Mouse (Mus musculus): ENCODE results near the gene Otud7a. TPM values are rescaled to one million over a fixed set of nuclear protein-coding genes. Genes with fewer than 3 reads are reported as not detected.
"Not testable (repeated sequence)": the region's sequence is repeated elsewhere in the genome, so short reads cannot be mapped to it uniquely, and the experiment has no call there.

Otud7a gene
- polyA plus RNA-seq, 1 experiment = 0.12 TPM

DNA sequence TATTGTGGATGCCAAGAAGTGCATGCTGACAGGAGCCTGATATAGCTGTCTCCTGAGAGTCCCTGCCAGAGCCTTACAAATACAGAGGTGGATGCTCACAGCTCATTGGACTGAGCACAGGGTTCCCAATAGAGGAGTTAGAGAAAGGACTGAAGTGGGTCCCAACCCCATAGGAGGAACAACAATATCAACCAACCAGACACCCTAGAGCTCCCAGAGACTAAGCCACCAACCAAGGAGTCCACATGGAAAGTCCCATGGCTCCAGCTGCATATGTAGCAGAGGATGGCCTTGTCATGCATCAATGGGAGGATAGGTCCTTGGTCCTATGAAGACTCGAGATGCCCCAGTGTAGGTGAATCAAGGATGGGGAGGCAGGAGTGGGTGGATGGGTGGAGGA, 226.4 kb downstream of the Otud7a start:
- 62% methylated on average over 1 of the region's 1 CpGs for WGBS
- not testable (repeated sequence) for DNase-seq (ENCODE audit: low read depth, low spot score)

DNA sequence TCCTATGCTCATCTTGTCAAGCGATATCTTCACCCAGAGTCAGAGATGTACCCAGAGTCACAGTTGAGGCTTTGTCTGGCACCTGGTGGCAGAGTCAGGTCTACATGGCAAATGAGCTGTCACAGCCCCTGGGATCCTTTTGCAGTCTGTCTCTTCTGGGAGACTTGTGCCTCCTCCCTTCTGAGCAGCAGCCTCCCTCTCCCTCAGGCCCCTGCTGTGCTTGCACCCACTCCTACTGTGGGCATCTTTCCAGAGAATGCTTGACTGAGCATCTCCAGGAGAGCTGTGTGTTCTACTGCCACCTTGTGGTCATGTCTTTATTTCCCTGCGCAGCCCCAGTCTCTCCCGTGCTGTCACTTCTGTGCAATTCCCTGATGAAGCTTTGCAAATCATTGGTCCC, 227.4 kb downstream of the Otud7a start:
- DNase-seq (ENCODE audit: low read depth, low spot score) = no peak
- WGBS = 23% methylated on average over 3 of the region's 3 CpGs

DNA sequence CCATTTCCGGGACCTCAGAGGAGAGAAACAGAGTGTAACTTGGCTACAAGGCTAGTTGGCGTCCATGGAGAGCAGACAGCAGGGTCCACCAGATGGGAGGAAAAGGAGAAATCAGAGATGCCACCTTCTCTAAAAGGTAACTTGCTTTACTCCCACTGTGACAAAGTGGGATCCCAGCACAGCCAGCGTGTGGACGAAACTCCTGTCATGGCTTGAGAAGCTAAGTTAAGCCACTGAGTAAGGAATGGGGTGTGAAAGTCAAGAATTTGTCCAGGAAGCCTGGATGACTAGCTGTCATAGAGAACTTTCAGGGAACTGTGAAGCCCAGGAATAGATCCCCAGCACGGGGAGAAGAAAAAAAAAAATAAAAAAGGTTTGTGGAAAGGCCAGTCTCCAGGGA, 232.1 kb downstream of the Otud7a start:
- DNase-seq (ENCODE audit: low read depth, low spot score) = no peak
- WGBS = 77% methylated on average over 5 of the region's 5 CpGs

DNA sequence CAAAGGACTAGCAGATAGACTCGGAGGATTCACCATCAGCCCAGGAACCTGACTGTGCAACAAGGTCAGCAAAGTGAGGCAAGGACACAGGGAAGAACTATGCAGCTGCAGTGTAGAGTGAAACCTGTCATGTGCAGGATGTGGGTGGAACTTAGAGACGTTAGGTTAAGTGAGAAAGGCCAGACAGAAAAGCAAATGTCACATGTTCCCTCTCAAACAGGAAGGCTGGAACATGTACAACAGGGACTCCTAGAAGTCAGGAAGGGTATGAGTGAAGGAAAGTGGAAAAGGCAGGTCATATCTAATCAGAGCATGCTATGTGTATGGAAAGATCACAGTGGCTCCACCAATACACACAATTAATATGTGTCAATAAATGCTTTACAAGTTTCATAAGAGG, 232.6 kb downstream of the Otud7a start:
- 26% methylated on average over 2 of the region's 2 CpGs for WGBS
- DNase-seq (ENCODE audit: low read depth, low spot score) = no peak

DNA sequence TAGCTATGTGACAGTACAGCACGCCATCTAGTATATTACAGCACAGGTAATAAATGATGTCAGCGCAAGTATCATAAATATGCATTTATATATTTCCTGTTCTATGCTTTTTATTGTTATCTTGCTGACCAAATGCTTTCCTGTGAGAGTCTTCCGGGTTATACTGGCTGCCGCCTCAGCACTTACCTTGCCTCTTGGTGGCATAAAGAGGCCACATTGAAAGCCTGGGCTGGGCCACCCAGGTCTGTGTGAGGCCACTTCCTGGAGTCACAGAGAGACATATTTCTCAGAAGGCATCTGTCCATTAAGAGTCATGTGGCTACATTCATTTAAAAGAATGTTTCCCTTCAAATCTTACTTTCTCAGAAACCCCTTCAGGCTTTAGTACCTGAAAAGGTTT, 242.5 kb downstream of the Otud7a start:
- WGBS = 31% methylated on average over 4 of the region's 4 CpGs
- DNase-seq (ENCODE audit: low read depth, low spot score) = peak; percentile 22

DNA sequence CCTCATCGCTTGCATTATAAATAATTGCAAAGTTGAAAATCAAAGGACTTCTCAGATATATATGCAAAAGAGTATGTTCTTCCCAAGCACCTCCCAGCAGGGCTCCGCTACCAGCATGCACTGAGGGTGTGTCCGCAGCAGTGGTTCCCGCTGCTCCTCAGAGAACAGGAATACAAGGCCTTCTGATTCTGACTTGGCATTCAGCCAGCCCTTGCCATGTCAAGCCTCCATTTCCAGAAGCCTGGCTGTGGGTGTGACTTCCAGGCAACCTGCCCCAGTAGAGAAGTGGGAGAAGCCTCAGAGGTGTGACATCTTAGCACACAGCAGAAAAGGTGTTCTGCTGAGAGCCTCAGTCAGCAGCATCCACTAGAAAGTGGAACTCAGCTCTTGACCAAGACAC, 253.4 kb downstream of the Otud7a start:
- no peak for DNase-seq (ENCODE audit: low read depth, low spot score)
- 45% methylated on average over 4 of the region's 4 CpGs for WGBS

DNA sequence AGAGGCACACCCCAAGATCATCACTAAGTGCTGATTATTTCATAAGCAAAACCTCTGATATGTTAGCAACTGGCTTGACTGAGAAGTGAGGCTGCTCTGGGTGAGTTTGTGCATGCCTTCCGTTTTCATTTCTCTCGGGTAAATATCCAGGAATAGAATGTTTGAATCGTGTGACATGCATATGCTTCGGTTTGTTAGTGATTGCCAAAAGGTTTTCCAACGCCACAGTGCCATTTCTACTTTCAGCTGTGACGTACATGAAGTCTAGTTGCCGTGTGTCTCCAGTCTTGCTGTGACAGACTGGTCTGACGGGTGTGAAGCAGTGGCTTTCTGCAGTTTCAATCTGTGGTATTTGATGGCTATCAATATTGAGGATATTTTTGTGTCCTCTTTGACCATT, 273.4 kb downstream of the Otud7a start:
- 80% methylated on average over 8 of the region's 8 CpGs for WGBS

DNA sequence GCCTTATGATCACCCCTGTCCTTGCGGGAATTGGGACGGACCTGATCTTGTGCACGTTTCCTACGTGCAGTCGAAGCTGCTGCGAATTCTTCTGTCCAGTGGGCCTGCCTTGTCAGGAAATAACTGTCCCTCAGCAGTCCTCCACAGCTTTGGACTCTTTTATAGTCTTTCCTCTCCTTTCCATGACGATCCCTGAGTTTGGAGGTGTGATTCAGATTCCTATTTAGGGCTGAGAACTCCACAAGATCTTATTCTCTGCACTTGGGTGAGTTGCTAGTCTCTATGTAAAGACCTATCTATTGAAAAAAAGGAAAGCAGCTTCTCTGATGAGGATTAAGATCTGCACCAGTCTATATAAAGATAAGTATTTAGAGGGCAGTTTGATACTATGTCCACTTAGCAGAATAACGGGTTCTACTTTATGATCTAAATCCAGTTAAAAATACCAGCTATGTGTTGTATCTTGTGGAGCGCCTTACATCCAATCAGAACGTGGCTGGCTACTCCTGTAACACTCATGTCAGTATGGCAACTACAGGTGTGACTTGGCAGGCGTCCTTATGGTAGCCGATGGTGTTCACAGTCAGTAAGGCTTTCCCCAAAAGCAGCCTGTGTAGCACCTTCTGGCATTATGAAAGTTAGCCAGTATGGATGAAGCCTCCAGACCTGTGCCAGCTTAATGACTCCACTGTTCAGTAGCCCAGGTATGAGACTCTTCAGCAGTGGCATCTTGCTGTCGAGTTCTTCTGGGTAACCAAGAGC, 274.8 kb downstream of the Otud7a start:
- DNase-seq (ENCODE audit: low read depth, low spot score) = no peak
- WGBS = 75% methylated on average over 13 of the region's 13 CpGs

More for the DNA sequence above, 273.4 kb downstream of the Otud7a start:
- no peak for DNase-seq (ENCODE audit: low read depth, low spot score)

DNA sequence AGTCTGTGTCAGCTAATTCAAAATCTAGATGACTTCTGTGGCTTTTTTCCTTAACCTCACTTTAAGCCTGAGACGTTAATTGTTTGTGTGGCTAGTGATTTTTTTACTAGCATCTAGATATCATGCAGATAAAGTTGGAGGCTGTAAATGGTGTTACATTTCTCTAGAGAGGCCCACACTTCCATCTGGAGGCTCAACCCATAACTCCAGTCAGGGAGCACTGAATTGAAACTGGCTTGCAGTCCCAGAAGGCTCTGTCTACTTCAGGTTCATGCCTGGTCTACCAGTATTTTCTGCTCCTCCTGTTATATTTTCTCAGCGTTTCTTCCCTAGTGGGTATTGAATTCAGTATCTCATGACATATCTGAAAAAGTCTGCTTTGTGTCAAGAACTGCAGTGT, 276.1 kb downstream of the Otud7a start:
- no peak for DNase-seq (ENCODE audit: low read depth, low spot score)
- 44% methylated on average over 2 of the region's 2 CpGs for WGBS

DNA sequence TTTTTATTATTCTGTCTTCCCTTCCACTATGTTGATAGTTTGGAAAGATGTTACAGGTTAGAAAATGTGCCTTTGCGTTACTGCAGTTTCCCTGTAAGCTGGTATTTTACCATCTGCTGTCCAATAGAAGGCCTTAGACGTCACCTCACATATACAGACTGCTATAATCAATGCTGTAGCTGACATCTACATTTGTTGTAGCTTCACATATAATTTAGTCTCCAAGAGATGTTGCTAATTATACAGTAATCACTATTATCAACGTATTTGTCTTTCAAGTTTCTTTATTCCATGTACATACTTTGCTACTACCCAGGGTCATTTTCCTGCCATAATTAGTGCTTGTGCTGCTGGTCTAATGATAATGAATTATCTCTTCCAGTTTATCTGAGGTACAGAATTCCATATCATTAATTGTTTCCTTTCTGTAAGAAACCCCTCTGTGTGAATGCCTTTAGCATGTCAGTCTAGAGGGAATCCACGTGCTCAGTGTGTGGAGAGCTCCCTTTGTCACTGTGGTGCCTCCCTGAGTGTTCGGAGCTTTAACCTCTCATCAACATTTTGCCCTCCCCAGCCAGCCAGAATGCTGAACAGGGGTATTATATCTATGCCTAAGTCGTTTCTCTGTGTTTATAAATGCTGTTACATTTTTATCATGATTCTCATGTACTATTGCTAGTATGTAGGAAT, 280.6 kb downstream of the Otud7a start:
- WGBS = 63% methylated on average over 6 of the region's 6 CpGs
- DNase-seq (ENCODE audit: low read depth, low spot score) = no peak

DNA sequence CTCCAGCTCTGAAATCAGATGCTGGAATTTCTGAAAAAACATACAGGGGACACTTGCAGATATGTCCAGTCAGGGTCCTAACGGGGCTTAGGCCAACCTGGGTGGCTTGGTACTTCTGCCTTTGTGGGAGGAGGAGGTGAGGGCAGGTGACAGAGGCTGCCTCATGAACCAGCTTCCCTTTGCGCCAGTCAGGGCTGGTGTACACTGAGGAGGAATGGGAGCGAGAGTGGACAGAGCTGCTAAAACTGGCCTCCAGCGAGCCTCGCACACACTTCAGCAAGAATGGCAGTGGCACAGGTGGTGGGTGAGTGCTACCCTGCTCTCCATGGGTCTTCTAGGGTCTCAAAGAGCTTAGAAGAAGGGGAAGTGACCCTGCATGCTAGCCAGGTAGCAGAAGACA, 285.1 kb downstream of the Otud7a start:
- DNase-seq (ENCODE audit: low read depth, low spot score) = no peak
- WGBS = 86% methylated on average over 5 of the region's 5 CpGs

DNA sequence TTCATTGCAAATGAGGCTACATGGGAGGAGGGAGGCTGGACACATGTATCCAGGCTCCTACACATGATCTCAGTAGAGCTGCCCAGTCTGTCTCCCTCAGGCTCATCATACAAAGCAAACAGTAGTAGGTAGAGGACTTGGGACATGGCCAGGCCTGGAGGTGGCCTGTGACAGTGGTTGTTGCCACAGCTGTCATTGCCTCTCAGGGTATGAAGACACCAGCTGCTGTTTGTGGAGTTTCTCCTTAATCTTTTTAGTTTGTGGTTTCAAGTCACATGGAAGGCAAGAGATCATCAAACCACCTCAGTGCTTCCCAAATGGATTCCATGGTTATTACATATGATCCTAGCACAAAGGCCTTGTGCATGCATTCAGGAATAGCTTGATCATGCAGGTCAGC, 285.5 kb downstream of the Otud7a start:
- DNase-seq (ENCODE audit: low read depth, low spot score) = no peak

DNA sequence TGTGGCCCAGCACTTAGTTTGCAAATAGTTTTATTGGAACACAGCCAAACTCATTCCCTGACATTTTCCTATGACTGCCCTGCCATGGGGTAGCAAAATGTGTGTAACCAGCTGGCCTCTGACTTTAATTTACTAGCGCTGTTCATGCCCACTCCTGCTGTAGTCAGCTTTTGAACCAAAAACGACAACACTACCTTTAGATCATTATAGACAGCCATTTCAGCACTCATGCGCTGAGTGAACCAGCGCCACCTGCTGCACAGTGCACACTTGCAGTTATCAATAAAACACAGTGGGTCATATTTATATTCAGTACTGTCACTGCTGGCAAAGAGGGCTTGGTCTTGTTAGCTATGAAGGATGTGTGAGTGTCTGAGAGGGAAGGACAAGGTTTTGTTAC, 293.2 kb downstream of the Otud7a start:
- DNase-seq (ENCODE audit: low read depth, low spot score) = no peak
- 56% methylated on average over 4 of the region's 4 CpGs for WGBS

DNA sequence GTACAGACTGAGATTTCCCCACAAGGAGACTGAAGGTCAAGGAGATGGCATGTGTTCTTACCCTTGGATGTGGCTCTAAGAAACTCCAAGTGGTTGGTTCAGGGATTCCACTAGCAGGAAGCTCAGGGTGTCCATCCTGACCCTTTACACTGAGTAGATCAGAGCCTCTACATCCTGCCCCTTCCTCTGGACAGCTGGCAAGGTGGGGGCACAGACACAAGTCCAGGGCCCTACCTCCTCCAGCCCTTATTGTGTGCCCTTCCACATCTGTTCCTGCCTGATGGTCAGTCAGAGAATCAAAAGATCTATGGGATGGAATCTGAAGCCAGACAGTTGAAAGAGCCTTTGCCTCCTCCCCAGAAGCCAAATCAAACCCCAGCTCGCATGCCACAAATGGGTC, 293.6 kb downstream of the Otud7a start:
- no peak for DNase-seq (ENCODE audit: low read depth, low spot score)

DNA sequence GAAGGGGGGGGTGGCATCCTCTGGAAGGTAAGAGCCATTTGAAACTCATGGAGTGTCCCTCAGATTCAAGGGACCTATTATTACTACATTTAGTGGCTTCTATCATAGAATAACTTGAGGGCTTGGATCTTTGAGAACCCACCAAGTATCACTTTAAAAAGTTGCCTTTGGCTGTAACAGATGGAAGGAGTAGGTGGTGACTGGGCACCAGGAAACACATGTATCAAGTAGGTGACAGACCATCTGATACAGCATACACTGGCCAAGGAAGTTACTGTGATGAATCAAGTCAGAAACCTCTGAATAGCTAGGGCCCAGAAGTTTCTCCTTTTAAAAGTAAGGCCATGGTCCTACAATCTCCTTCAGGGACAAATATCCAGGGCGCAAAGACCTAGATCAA, 298.6 kb downstream of the Otud7a start:
- WGBS = 97% methylated on average over 1 of the region's 1 CpGs
- no peak for DNase-seq (ENCODE audit: low read depth, low spot score)

More for the DNA sequence above, 293.6 kb downstream of the Otud7a start:
- WGBS = 76% methylated on average over 1 of the region's 1 CpGs

DNA sequence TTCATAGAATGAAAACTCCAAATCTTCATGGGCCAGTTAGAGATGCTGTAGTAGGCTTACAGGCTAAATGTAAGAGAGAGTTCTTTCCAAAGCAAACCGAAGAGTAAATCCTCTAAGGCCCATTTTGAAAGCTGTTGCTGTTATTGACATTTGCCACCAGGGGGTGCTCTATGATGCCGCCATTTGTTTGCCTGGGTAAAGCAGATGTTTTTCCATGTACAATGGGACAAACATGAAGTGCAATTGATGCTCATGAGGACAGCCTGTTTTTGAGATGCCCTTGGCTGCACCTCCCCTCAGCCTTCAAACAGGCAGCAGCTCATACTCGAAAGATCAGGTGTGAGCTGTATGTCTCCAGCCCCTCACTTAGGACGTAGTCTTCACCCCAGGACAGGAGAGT, 307.5 kb downstream of the Otud7a start:
- WGBS = 47% methylated on average over 4 of the region's 4 CpGs
- DNase-seq (ENCODE audit: low read depth, low spot score) = peak; percentile 32

DNA sequence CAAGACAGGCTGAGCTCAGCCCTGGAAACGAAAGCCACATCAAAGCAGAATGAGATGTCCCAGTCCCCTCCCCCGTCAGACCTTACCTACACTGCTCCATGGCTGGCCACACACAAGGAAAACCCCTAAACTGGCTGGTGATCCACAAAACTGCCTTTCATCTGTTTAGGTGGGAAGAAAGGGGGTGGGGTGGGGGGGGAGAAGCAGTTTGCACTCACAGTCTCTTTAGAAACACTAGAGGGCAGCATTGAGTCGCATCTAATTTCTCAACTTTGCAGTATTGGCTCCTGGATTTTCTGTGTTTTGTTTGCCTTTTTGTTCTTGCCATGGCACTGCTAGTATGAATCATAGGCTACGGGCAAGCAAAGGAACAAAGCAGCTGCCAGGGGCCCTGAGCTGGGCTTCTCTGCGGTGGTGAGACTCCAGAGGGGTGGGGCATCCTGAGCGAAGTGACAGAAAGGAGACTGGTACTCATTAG, 308.8 kb downstream of the Otud7a start:
- 12% methylated on average over 6 of the region's 6 CpGs for WGBS
- DNase-seq (ENCODE audit: low read depth, low spot score) = peak; percentile 21

DNA sequence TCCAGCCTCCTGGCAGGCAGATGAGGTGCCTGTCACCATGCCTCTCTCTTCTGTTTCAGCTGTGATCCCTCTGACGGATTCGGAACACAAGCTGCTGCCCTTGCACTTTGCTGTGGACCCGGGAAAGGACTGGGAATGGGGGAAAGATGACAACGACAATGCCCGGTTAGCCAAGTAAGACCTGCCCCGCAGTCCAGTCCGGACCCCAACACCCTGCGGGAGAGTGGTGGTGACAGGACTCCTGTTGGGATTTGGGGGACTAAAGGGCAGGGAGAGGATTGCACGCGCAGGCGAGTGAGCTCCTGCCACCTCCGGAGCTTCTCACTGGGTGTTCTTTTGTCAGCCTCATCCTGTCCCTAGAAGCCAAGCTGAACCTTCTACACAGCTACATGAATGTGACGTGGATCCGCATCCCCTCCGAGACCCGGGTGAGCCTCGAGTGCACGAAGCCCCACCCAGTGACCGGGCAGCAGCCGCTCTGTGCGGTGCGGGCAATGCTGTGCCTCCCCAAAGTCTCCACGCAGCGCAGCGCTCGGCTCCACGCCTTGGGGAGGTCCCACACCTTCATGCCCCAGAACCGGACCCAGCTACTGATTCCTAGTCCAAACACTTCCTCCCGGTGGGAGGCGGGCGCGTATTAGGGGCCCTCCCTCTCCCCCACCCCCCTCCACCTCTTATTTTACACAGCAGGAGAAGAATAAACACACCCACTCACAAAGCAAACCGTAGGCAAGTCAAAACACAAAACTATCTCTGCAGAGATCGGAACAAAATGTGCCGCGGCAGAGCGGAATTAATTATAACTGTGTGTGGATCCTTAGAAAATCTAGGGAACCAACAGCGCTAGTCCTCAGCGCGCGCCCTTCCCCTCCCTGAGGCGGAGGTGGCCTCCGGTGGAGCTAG, 310.3 kb downstream of the Otud7a start:
- DNase-seq (ENCODE audit: low read depth, low spot score) = no peak
- WGBS = 4% methylated on average over 43 of the region's 43 CpGs

DNA sequence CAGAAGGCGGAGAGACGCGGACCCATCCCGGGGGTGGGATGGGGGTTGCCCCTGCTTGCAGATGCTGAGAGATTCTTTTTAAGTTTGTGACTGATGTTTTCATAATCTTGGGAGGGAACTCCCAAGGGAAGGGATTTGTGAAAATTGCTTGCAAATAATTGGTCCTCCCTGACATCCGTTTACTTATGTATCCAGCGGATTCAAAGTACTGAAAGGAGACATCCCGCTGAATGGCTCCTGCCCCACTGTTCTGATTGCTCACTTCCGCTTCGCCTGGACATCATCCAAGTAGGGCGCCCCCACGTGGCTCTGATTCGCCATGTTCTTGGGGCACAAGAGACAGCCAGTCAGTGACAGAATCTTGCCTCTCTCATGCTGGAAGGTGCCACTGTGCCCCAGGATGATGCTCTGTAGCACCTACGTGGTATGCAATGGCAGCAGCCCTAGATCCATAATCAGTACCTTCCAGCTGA, 311.0 kb downstream of the Otud7a start:
- peak; percentile 56 for DNase-seq (ENCODE audit: low read depth, low spot score)
- WGBS = 3% methylated on average over 13 of the region's 13 CpGs

DNA sequence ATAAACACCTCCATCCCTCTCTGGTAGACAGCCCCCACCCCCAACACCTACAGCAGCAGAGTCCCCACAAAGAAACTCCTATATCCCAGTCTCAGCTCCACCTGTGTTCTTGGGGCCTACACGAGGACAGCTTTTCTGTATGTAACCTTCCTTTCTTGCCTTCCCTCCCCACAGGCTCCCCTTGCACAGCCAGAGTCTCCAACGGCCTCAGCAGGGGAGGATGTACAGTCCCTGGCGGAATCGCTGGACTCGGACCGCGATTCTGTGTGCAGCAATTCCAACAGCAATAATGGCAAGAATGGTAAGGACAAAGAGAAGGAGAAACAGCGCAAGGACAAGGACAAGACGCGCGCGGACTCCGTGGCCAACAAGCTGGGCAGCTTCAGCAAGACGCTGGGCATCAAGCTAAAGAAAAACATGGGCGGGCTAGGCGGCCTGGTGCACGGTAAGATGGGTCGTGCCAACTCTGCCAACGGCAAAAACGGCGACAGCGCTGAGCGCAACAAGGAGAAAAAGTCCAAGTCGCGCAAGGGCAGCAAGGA, 312.7 kb downstream of the Otud7a start:
- DNase-seq (ENCODE audit: low read depth, low spot score) = no peak
- 14% methylated on average over 25 of the region's 25 CpGs for WGBS
